Mouse (Mus musculus) left cerebral cortex, postnatal 36 days (tissue): ENCODE measurements around the gene Ptprn2. TPM values are rescaled to one million over a fixed set of nuclear protein-coding genes. Genes with fewer than 3 reads are reported as not detected.

Source experiments
- DNase-seq, 2 experiments: peaks; one replicate each; pipeline ENCODE4 v3.0.0; 2021 to 2022; ENCODE audit warnings: low spot score in 2 of 2, mixed read lengths in 1 of 2
- intact Hi-C: fragments of 180-260 bp; cut with DNase I; formaldehyde crosslinking; loops from one replicate; pipeline ENCODE4 v1.15.1; 2025
- total RNA-seq, 2 experiments: library from RNA; stranded (reverse); gene quantifications; 2 replicates each; pipeline ENCODE4 v1.2.3; 2021

Gene Ptprn2
- total RNA-seq: 100 to 1,000 TPM; 356 to 375 TPM

- peak; percentile 73 to 78 for DNase-seq
- intact Hi-C loops: loop anchor here (2.0 to 5.0 kb wide), 3 partner anchors 78 to 205 kb away; partner anchors contain the start of genes Esyt2 and Ncapg2
Measured at GRCm38 (mm10) chr12:116485591-116486403, at the start of gene Ptprn2. Gene Ptprn2, plus strand, starts transcription at chr12:116485720.

GRCm38 (mm10) chr12:116436125-116436524 lies 49.4 kb upstream of the Ptprn2 start:
- intact Hi-C loops: no loop called here

DNA sequence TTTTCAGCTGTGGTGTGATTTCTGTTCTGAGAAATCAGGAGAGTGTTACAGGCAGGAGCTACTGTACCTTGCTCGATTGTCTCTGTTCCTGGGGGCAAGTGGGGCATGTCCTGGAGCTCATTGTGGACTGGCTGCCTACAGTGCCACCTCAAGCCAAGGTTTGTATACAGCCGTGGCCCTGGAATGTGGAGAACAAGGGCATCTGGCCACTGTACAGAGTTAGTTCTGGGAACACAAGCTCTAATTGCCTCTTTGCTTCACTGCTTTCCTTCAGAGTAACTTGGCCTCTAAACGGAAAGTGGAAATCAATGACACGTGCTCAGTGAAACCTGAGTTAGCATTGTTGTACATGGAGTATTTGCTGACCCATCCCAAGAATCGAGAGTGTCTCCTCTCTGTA lies 46.9 kb upstream of the Ptprn2 start:
- no peak for DNase-seq
- intact Hi-C loops: no loop called here

More at GRCm38 (mm10) chr12:116436125-116436524, 49.4 kb upstream of the Ptprn2 start:
- DNase-seq: no peak

GRCm38 (mm10) chr12:116442184-116442583 lies 43.3 kb upstream of the Ptprn2 start:
- intact Hi-C loops: no loop called here

DNA sequence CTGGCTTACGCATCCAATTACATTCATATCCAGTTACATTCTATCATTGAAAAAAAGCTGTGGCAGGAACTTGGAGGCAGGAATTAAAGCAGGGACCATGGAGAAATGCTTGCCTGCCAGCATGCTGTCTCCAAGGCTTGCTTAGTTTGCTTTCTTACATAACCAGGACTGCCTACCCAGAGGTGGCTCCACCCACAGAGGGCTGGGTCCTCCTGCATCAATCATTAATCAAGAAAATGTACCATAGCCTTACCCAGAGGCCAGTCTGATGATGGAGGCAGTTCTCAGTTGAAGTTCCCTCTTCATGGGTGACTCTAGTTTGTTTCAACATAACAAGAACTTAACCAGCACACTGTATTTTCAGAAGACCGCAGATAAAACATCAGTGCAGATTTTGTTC lies 36.0 kb upstream of the Ptprn2 start:
- DNase-seq: no peak
- intact Hi-C loops: no loop called here

More at GRCm38 (mm10) chr12:116442184-116442583, 43.3 kb upstream of the Ptprn2 start:
- DNase-seq: no peak

GRCm38 (mm10) chr12:116460379-116461065 lies 25.0 kb upstream of the Ptprn2 start:
- intact Hi-C loops: no loop called here
- no peak for DNase-seq

- intact Hi-C loops: no loop called here
Measured at GRCm38 (mm10) chr12:116467030-116467429, 18.5 kb upstream of the Ptprn2 start.

DNA sequence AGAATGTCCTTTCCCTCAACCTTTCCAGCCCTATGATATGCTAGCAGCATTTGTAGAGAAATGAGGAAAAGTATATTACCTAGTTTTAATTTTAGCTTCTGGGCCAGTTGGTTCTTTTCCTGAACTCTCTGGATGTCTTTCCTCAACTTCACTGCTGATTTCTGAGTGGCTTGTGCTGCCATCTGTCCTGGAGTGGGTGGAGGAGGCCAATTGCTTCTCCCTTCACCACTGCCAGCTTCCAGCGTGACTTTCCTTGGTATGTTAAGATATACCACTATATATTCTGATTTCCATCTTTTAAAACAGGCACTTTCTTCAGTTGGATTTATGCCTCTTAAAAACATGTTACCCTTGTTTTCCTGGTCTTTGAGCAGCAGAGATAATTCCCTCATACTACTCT lies 17.2 kb upstream of the Ptprn2 start:
- DNase-seq: no peak
- intact Hi-C loops: no loop called here

More at GRCm38 (mm10) chr12:116467030-116467429, 18.5 kb upstream of the Ptprn2 start:
- DNase-seq: no peak

DNA sequence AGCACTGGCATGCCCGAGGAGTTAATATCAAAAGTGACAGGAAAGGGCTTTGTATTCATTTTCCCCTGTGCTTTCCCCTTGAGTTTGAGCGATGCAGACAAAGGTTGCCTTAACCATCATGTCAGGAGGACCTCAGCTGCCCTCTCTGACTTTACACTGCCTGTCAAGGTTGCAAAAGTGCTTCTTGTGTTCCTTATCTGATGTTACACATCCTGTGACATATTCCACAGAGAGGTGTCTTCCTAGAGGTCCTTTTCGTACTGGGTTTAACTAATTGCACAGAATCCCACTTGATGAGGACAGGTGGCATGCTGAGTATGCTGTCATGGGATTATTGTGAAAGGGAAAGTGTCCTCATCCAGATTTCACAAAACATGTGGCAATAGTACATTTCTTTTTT lies 16.4 kb upstream of the Ptprn2 start:
- DNase-seq: no peak
- intact Hi-C loops: no loop called here

DNA sequence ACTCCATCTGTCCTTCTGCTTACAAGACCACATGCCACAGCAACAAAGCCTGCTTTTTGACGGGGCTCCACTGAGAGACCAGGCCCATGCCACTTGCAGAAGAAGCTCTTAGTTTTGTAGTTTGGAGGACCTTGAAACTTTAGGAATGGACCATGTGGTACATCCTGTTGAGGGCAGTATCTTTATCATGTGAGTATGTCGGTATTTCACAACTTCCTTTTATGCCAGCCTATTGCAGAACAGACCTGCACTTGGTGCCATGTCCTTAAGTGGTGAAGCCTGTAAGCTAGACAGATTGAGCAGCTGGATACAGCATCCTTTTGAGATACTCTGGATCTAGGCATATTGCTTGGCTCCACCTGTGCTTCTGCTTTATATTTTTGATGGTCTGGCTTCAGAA lies 12.3 kb upstream of the Ptprn2 start:
- intact Hi-C loops: no loop called here

DNA sequence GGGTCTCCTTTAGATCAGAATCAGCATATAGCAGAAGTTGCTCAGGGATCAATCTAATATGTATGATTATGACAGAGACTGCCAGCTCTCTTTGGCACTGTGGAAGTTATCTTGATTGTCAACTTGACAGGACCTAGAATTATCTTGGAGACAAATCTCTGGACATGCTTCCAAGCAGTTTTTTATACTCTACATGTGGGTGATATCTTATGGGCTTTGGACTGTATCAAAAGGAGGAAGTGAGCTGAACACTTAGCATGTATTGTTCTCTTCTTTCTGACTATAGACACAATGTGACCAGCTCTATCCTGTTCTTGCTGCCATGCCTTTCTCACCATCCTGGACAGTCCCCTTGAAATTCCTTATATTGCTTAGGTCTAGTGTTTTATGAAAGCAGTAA lies 11.8 kb upstream of the Ptprn2 start:
- intact Hi-C loops: no loop called here
- no peak for DNase-seq

More for the DNA sequence above, 12.3 kb upstream of the Ptprn2 start:
- no peak for DNase-seq

- intact Hi-C loops: no loop called here
- DNase-seq: no peak
Measured at GRCm38 (mm10) chr12:116474676-116475075, 10.8 kb upstream of the Ptprn2 start.

GRCm38 (mm10) chr12:116478771-116479170 lies 6.7 kb upstream of the Ptprn2 start:
- DNase-seq: no peak
- intact Hi-C loops: no loop called here

DNA sequence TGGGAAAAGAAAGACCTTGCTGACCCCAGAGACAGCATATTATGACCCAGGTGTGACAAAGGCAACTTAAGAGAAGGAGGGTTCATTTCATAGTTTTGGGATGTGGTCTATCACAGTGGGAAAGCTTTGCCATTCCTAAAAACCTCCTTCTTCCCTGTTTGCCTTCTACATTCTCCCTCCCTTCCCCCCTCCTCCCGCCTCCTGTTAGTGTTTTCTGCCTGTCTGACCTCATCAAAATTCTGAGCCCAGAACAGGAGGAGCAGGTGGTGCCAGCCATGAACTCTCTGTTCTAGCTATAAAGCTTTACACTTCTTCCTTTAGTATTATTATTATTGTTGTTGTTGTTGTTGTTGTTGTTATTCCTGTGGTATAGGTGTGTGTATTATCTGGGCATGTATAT lies 3.6 kb upstream of the Ptprn2 start:
- intact Hi-C loops: no loop called here

GRCm38 (mm10) chr12:116483581-116483980 lies 1.9 kb upstream of the Ptprn2 start:
- DNase-seq: no peak
- intact Hi-C loops: no loop called here

More for the DNA sequence above, 3.6 kb upstream of the Ptprn2 start:
- no peak for DNase-seq

DNA sequence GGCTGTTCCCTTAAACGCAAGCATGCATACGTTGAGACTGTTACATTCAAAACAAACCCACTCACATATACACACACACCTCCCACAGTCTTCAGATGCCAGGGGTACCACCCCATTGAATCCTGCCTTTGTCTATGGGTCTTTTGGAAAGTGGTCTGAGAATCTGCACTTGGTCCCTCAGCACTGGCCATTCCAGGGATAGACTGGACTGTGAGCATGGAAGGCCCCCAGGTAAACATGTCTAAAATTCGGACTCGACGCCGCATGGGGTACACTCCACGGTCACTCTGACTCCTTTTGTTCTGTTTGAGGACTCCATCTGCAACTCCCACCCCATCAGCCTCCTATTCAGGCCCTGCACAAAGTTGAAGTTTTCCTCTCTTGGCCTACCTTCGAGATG lies 529 bp upstream of the Ptprn2 start:
- DNase-seq: no peak
- intact Hi-C loops: loop anchor here (5.0 kb wide), 2 partner anchors 78 to 102 kb away; partner anchors contain the start of gene Ncapg2

DNA sequence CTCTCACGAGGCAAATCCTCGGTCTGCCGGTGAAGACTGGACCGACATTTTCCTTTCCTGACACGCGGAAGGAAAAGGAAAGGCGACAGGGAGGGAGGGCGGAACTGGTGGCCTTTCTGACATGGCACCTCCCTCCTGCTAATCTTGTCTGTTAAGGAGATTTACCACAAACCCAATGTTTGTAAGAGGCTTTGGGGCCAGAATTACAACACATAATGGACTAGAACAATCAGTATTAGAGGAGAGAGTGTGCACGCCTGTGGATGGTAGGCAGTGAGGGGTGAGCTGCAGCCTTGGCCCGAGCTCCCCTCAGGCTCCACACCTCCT lies 847 bp downstream of the Ptprn2 start:
- intact Hi-C loops: loop anchor here (2.0 to 5.0 kb wide), 3 partner anchors 79 to 206 kb away; partner anchors contain the start of genes Esyt2 and Ncapg2
- no peak for DNase-seq

DNA sequence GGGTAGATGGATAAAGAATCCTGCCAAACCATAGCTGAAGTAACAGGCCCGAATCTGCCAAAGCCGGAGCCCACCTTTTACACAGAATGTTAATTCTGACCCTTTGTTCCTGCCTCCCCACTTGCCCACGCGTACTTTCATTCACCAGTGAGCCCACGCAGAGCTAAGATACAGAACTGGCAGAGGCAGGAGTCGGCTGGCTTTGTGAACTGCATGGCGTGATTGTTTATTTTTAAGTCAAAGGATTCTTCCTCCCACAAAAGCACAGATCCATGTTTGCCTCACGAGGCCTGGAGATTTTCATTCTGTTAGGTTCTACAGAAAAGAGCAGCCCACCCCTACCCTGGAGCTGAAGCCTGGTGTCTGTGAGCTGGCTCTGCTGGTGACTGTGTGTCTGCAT lies 3.3 kb downstream of the Ptprn2 start:
- DNase-seq: peak; percentile 52 to 65
- intact Hi-C loops: loop anchor here (2.0 to 5.0 kb wide), 3 partner anchors 82 to 132 kb away; partner anchors contain the start of gene Ncapg2

DNA sequence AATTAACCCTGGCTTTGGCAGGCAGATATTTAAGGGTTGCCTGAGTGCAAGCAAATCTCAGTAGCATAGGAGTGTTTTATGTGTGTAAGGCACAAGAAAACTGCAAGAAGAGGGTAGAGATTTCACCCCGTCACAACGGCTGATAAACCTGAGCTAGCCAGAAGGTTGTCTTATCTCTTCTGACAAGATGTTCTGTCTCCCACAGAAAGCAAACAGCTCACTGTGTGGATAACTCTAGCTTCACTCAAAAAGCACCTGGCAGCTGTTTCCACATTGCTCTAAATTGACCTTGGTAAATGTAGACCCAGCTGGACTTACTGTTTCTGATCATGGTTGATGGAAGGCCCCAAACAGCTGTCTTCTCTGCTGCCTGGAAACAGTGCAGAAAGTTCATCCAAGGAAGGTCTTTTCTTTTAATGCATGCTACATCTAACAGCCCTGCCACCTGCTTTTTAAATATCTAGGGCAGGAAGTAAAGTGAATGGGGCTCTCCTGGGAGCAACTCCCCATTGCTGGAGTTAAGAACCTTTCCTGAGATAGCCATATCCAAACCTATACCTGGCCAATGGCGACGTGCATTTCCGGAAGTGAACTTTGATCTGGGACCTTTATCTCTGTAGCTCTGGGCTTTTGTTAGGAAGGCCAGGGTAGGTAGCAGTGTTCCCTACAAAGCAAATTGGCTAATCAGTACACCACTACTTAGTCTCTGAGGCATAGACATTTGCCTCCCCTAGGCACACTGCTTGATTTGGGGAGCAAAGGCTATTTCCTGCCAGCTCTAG lies 5.2 kb downstream of the Ptprn2 start:
- intact Hi-C loops: no loop called here

DNA sequence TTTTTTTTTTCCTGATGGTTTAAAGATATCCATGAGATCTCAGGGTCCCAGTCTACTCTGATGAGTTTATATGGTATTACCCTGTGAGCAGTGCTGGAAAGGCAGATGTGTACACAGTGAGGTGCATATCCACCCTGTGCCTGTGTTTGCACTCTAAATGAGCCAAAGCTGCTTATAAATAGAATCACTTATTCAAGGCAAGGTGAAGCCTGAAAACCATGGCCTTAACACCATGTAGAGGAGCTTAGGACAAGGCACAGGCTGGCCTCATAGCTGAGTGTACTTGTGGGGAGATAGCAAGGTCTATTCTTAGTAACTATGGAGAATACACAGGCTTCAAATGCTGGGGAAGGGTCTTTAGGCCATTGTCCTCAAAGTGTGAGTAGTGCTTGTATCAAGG lies 13.1 kb downstream of the Ptprn2 start:
- intact Hi-C loops: no loop called here
- no peak for DNase-seq

More for the DNA sequence above, 5.2 kb downstream of the Ptprn2 start:
- DNase-seq: peak in 1 of 2 experiments; percentile 0
